Mouse (Mus musculus): ENCODE measurements around the gene Etl4.

GRCm38 (mm10) chr2:20419975-20420374, 510.4 kb downstream of the Etl4 start:
- TF ChIP-seq CTCF (IDR thresholded peaks at IDR 0.05; ENCODE audit: low read depth, low read length) (no peak), EP300 (IDR thresholded peaks at IDR 0.05; ENCODE audit: insufficient read depth, low read depth, low read length) (no peak), POLR2A (IDR thresholded peaks at IDR 0.05; ENCODE audit: insufficient read depth, low read length) (no peak)
